18 mouse cellular contexts compared by ENCODE assay signal in the genomic region with DNA sequence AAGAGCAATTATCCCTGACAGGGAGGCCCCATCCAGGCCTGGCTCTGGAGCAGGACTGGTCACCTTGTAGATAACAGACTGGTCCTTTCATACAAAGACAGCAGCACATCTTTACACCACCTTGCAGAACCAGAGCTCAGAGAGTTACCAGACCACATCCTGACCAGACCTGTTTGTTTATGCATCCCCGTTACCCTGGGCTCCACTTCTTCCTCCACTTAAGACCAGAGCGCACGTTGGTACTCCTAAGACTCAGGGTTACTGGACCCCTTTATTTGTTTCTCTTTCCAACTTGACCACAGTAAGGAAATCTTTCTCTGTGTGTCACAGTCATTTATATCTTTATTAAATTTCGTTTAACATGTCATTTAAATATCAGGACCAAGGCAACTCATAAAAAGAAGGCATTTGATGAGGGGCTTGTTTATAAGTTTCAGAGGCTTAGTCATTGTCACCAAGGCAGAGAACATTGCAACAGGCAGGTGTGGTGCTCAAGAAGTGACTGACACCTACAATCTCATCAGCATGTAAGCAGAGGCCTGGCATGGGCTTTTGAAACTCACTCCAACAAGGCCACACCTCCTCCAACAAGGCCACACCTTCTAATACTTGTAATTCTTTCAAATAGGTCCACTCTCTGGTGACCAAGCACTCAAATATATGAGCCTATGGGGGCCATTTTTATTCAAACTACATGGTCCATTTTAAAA.
DNase-seq lines count a peak whose midpoint lies in the region; ATAC-seq and TF ChIP-seq lines count a peak whose summit lies in the region.
"Had no signal": no experiment of that assay in that cellular context is flagged by ENCODE, and none has a peak within 500 bp of the region (broad histone marks: within the 10 kb centered on the region; RNA-seq: fewer than 3 reads in every experiment).

No protein-coding gene starts in this region.

- peaks cover 99% of the 10 kb centered on the region for H3K4me1 ChIP-seq in megakaryocyte, embryonic 14.5 days
- peaks cover 8% of the 10 kb centered on the region; the same call in 1 of the 2 replicates for H3K4me1 ChIP-seq in intestine, postnatal 0 days (replicated peaks; ENCODE audit: control insufficient read depth, insufficient read depth, low read length)
- H3K4me1 ChIP-seq: forebrain, embryonic 15.5 days had no signal

- WGBS in intestine, postnatal 0 days, result 60% methylated on average over 4 of the region's 4 CpGs

- H3K4me2 ChIP-seq in intestine, postnatal 0 days (replicated peaks; ENCODE audit: low read depth), result no peak overlapping the region
- H3K4me2 ChIP-seq: forebrain, embryonic 15.5 days; intestine, embryonic 15.5 days; limb, embryonic 15.5 days had no signal

- H3K9ac ChIP-seq in intestine, postnatal 0 days (ENCODE audit: low read depth, low read length), result no peak overlapping the region
- H3K9ac ChIP-seq: forebrain, embryonic 15.5 days; intestine, embryonic 15.5 days; limb, embryonic 15.5 days had no signal

- no peak overlapping the region for H3K4me3 ChIP-seq in layer of hippocampus, adult 2 months
- peak overlapping the region; percentile 23 for H3K4me3 ChIP-seq in megakaryocyte, embryonic 14.5 days (replicated peaks)
- no peak overlapping the region for H3K4me3 ChIP-seq in intestine, postnatal 0 days (ENCODE audit: low read depth, low read length)
- H3K4me3 ChIP-seq: forebrain, embryonic 15.5 days; heart, adult 2 months; intestine, embryonic 15.5 days; limb, embryonic 15.5 days had no signal

- peaks cover 28% of the 10 kb centered on the region for H3K36me3 ChIP-seq in megakaryocyte, embryonic 14.5 days (replicated peaks; ENCODE audit: low read length)
- H3K36me3 ChIP-seq in intestine, postnatal 0 days (ENCODE audit: control insufficient read depth, insufficient read depth), result no peaks in the 10 kb centered on the region
- H3K36me3 ChIP-seq: forebrain, embryonic 15.5 days; intestine, embryonic 15.5 days; limb, embryonic 15.5 days had no signal

- intact Hi-C loops in left cerebral cortex, postnatal 10 days (cut with DNase I), result no loop called here
- intact Hi-C loops in left cerebral cortex, postnatal 4 days (cut with DNase I), result no loop called here

- H3K9me3 ChIP-seq in megakaryocyte, embryonic 14.5 days, result no peaks in the 10 kb centered on the region
- no peaks in the 10 kb centered on the region for H3K9me3 ChIP-seq in intestine, postnatal 0 days (ENCODE audit: control insufficient read depth)
- H3K9me3 ChIP-seq: forebrain, embryonic 15.5 days; intestine, embryonic 15.5 days; limb, embryonic 15.5 days had no signal

- H3K27me3 ChIP-seq in megakaryocyte, embryonic 14.5 days (replicated peaks), result no peaks in the 10 kb centered on the region
- H3K27me3 ChIP-seq in intestine, postnatal 0 days (replicated peaks; ENCODE audit: control insufficient read depth, insufficient read depth, low read length), result no peaks in the 10 kb centered on the region
- H3K27me3 ChIP-seq: forebrain, embryonic 15.5 days; intestine, embryonic 15.5 days; limb, embryonic 15.5 days had no signal

- ATAC-seq in intestine, postnatal 0 days, result no peak
- ATAC-seq: forebrain, embryonic 15.5 days; intestine, embryonic 15.5 days had no signal

- no peak for DNase-seq in layer of hippocampus, adult 2 months (ENCODE audit: low spot score in 2 of 2)
- no peak for DNase-seq in layer of hippocampus, postnatal 10 days (ENCODE audit: low spot score in 2 of 2)
- DNase-seq in B cell, adult 2 months, result peak; percentile 58 to 65
- DNase-seq in induced T-regulatory cell, adult 2 months (ENCODE audit: low read depth), result peak; percentile 84
- DNase-seq in left cerebral cortex, postnatal 10 days (ENCODE audit: extremely low spot score in 1 of 2, low spot score in 2 of 2), result no peak
- DNase-seq in left cerebral cortex, postnatal 4 days, result no peak
- DNase-seq: cerebellum, adult 11-12 months; kidney, postnatal 4 days; right cerebral cortex, postnatal 25 days; thymus, postnatal 36 days had no signal

- H3K27ac ChIP-seq in layer of hippocampus, adult 2 months, result peak overlapping the region; percentile 77
- no peak overlapping the region for H3K27ac ChIP-seq in intestine, postnatal 0 days (ENCODE audit: low read depth, low read length)
- H3K27ac ChIP-seq: forebrain, embryonic 15.5 days; heart, adult 2 months; intestine, embryonic 15.5 days; limb, embryonic 15.5 days; macrophage; stomach, postnatal 0 days had no signal

- no peak for TF ChIP-seq CTCF in layer of hippocampus, adult 2 months (conservative IDR thresholded peaks at IDR 0.05)
- TF ChIP-seq CTCF in intestine, postnatal 0 days (IDR thresholded peaks at IDR 0.05; ENCODE audit: low read depth), result no peak

Comparison
In these comparisons a context has a peak if more than half of its experiments do, and no peak if none do; other contexts are left out.
1. DNase-seq: peak in B cell, adult 2 months (2 of 2) and induced T-regulatory cell, adult 2 months (single experiment); none in layer of hippocampus, adult 2 months (0 of 2), layer of hippocampus, postnatal 10 days (0 of 2), left cerebral cortex, postnatal 10 days (0 of 2) and left cerebral cortex, postnatal 4 days (single experiment).